Mouse (Mus musculus) left cerebral cortex, postnatal 4 days (tissue): ENCODE data around the gene Oxld1. TPM values are rescaled to one million over a fixed set of nuclear protein-coding genes. Genes with fewer than 3 reads are reported as not detected.

ENCODE experiments used
- DNase-seq: peaks from one replicate; pipeline ENCODE4 v3.0.0-alpha.2; 2022
- intact Hi-C: fragments of 180-260 bp; cut with DNase I; formaldehyde crosslinking; loops from one replicate; pipeline ENCODE4 v1.15.1; 2025
- total RNA-seq, 2 experiments: library from RNA; stranded (reverse); gene quantifications; 2 replicates each; pipeline ENCODE4 v1.2.3; 2021

The Oxld1 gene
- total RNA-seq = 1 to 10 TPM; 7.9 to 9.6 TPM

GRCm38 (mm10) chr11:120457772-120458751 lies at the start of gene Oxld1, which contains the start of gene Ccdc137:
Gene Oxld1 (minus strand): TSS chr11:120458068.
Gene Ccdc137 (plus strand): TSS chr11:120458115.
- peak; percentile 73 for DNase-seq
- intact Hi-C loops = no loop called here

GRCm38 (mm10) chr11:120506899-120507298 lies 49.0 kb upstream of the Oxld1 start:
- DNase-seq = no peak

GRCm38 (mm10) chr11:120505661-120506060 lies 47.8 kb upstream of the Oxld1 start:
- no peak for DNase-seq
- intact Hi-C loops = no loop called here

More at GRCm38 (mm10) chr11:120506899-120507298, 49.0 kb upstream of the Oxld1 start:
- intact Hi-C loops = no loop called here

- DNase-seq = no peak
- intact Hi-C loops = no loop called here
Observed at GRCm38 (mm10) chr11:120501701-120502100, 43.8 kb upstream of the Oxld1 start.

- intact Hi-C loops = no loop called here
- no peak for DNase-seq
Observed at GRCm38 (mm10) chr11:120501018-120501417, 43.1 kb upstream of the Oxld1 start.

GRCm38 (mm10) chr11:120500357-120500756 lies 42.5 kb upstream of the Oxld1 start:
- DNase-seq = no peak
- intact Hi-C loops = no loop called here

GRCm38 (mm10) chr11:120499894-120500293 lies 42.0 kb upstream of the Oxld1 start:
- intact Hi-C loops = no loop called here
- no peak for DNase-seq

- no peak for DNase-seq
- intact Hi-C loops = no loop called here
Observed at GRCm38 (mm10) chr11:120498891-120499290, 41.0 kb upstream of the Oxld1 start.

GRCm38 (mm10) chr11:120498226-120498625 lies 40.4 kb upstream of the Oxld1 start:
- no peak for DNase-seq
- intact Hi-C loops = no loop called here

GRCm38 (mm10) chr11:120497436-120497835 lies 39.6 kb upstream of the Oxld1 start:
- intact Hi-C loops = no loop called here
- no peak for DNase-seq

- intact Hi-C loops = no loop called here
- no peak for DNase-seq
Observed at GRCm38 (mm10) chr11:120493911-120494310, 36.0 kb upstream of the Oxld1 start.

- DNase-seq = no peak
- intact Hi-C loops = no loop called here
Observed at GRCm38 (mm10) chr11:120493351-120493750, 35.5 kb upstream of the Oxld1 start.

- intact Hi-C loops = no loop called here
- no peak for DNase-seq
Observed at GRCm38 (mm10) chr11:120492878-120493203, 35.0 kb upstream of the Oxld1 start.

GRCm38 (mm10) chr11:120492024-120492877 lies 34.4 kb upstream of the Oxld1 start:
- intact Hi-C loops = no loop called here
- DNase-seq = no peak

- peak; percentile 87 for DNase-seq
- intact Hi-C loops = no loop called here
Observed at GRCm38 (mm10) chr11:120491317-120492023, 33.6 kb upstream of the Oxld1 start, which contains the start of gene Slc25a10. Gene Slc25a10 (plus strand): TSS chr11:120491840.

- intact Hi-C loops = no loop called here
- no peak for DNase-seq
Observed at GRCm38 (mm10) chr11:120490291-120491046, 32.6 kb upstream of the Oxld1 start.

GRCm38 (mm10) chr11:120489054-120489761 lies 31.3 kb upstream of the Oxld1 start:
- peak; percentile 51 for DNase-seq
- intact Hi-C loops = no loop called here

GRCm38 (mm10) chr11:120488516-120488915 lies 30.6 kb upstream of the Oxld1 start:
- DNase-seq = no peak
- intact Hi-C loops = no loop called here

- no peak for DNase-seq
- intact Hi-C loops = no loop called here
Observed at GRCm38 (mm10) chr11:120485251-120485650, 27.4 kb upstream of the Oxld1 start.
